Mouse (Mus musculus): ENCODE data around the gene Myo3a. TPM values are rescaled to one million over a fixed set of nuclear protein-coding genes. Genes with fewer than 3 reads are reported as not detected.
A peak's percentile ranks its signal among the peaks of the same experiment; 100 is the strongest.
"Not testable (repeated sequence)": the region's sequence is repeated elsewhere in the genome, so short reads cannot be mapped to it uniquely, and the experiment has no call there.

The Myo3a gene
- polyA plus RNA-seq, 1 experiment from 2014 or later: not detected

GRCm38 (mm10) chr2:22297913-22298312 lies 70.6 kb downstream of the Myo3a start:
- H3K4me3 ChIP-seq (ENCODE audit: low read length): no peak overlapping the region
- no peak overlapping the region for H3K4me2 ChIP-seq (ENCODE audit: low read depth, low read length)
- H3K27me3 ChIP-seq (ENCODE audit: control insufficient read depth, insufficient read depth, low read length): no peaks in the 10 kb centered on the region
- 52% methylated on average over 1 of the region's 1 CpGs for WGBS
- H3K36me3 ChIP-seq (ENCODE audit: control insufficient read depth, insufficient read depth): no peaks in the 10 kb centered on the region
- no peaks in the 10 kb centered on the region for H3K9me3 ChIP-seq (replicated peaks; ENCODE audit: control insufficient read depth, low read length)
- H3K4me1 ChIP-seq (ENCODE audit: control insufficient read depth, insufficient read depth, low read length): no peaks in the 10 kb centered on the region
- no peak for ATAC-seq (replicated peaks; ENCODE audit: extremely low read depth, insufficient read depth, low FRiP score)
- no peak overlapping the region for H3K27ac ChIP-seq (ENCODE audit: low read length)
- H3K9ac ChIP-seq (ENCODE audit: low read length): no peak overlapping the region

GRCm38 (mm10) chr2:22338269-22338857 lies 111.1 kb downstream of the Myo3a start:
- Histone ChIP-seq H3K27me3 (ENCODE audit: control insufficient read depth, insufficient read depth, low read length) (no peaks in the 10 kb centered on the region), H3K4me2 (ENCODE audit: low read depth, low read length) (peak overlapping the region; percentile 65)
- no peak; the same call in 1 of the 2 replicates for ATAC-seq (replicated peaks; ENCODE audit: extremely low read depth, insufficient read depth, low FRiP score)

GRCm38 (mm10) chr2:22410511-22410910 lies 183.2 kb downstream of the Myo3a start:
- H3K36me3 ChIP-seq (ENCODE audit: control insufficient read depth, insufficient read depth); H3K9me3 ChIP-seq (replicated peaks; ENCODE audit: control insufficient read depth, low read length); H3K27ac ChIP-seq (ENCODE audit: low read length); H3K4me2 ChIP-seq (ENCODE audit: low read depth, low read length); H3K27me3 ChIP-seq (ENCODE audit: control insufficient read depth, insufficient read depth, low read length); H3K4me3 ChIP-seq (ENCODE audit: low read length); ATAC-seq (replicated peaks; ENCODE audit: extremely low read depth, insufficient read depth, low FRiP score); H3K4me1 ChIP-seq (ENCODE audit: control insufficient read depth, insufficient read depth, low read length); H3K9ac ChIP-seq (ENCODE audit: low read length): not testable (repeated sequence)
- WGBS: 90% methylated on average over 11 of the region's 11 CpGs

More at GRCm38 (mm10) chr2:22338269-22338857, 111.1 kb downstream of the Myo3a start:
- WGBS: 12% methylated on average over 18 of the region's 32 CpGs
- H3K9me3 ChIP-seq (replicated peaks; ENCODE audit: control insufficient read depth, low read length): no peaks in the 10 kb centered on the region
- H3K27ac ChIP-seq (ENCODE audit: low read length): no peak overlapping the region
- H3K4me1 ChIP-seq (ENCODE audit: control insufficient read depth, insufficient read depth, low read length): no peaks in the 10 kb centered on the region
- H3K9ac ChIP-seq (ENCODE audit: low read length): peak overlapping the region; percentile 7; the same call in 1 of the 2 replicates
- peak overlapping the region; percentile 37 for H3K4me3 ChIP-seq (ENCODE audit: low read length)
- no peaks in the 10 kb centered on the region for H3K36me3 ChIP-seq (ENCODE audit: control insufficient read depth, insufficient read depth)

- no peak overlapping the region for H3K4me3 ChIP-seq (ENCODE audit: low read length)
- no peaks in the 10 kb centered on the region for H3K36me3 ChIP-seq (ENCODE audit: control insufficient read depth, insufficient read depth)
- H3K4me1 ChIP-seq (ENCODE audit: control insufficient read depth, insufficient read depth, low read length): no peaks in the 10 kb centered on the region
- H3K4me2 ChIP-seq (ENCODE audit: low read depth, low read length): no peak overlapping the region
- H3K9ac ChIP-seq (ENCODE audit: low read length): no peak overlapping the region
- WGBS: 81% methylated on average over 6 of the region's 6 CpGs
- no peak for ATAC-seq (replicated peaks; ENCODE audit: extremely low read depth, insufficient read depth, low FRiP score)
- H3K27ac ChIP-seq (ENCODE audit: low read length): no peak overlapping the region
- no peaks in the 10 kb centered on the region for H3K9me3 ChIP-seq (replicated peaks; ENCODE audit: control insufficient read depth, low read length)
- no peaks in the 10 kb centered on the region for H3K27me3 ChIP-seq (ENCODE audit: control insufficient read depth, insufficient read depth, low read length)
Measured at GRCm38 (mm10) chr2:22548421-22548820, 321.1 kb downstream of the Myo3a start.

GRCm38 (mm10) chr2:22587469-22588169 lies 360.3 kb downstream of the Myo3a start:
- H3K4me2 ChIP-seq (ENCODE audit: low read depth, low read length); H3K27ac ChIP-seq (ENCODE audit: low read length); H3K4me3 ChIP-seq (ENCODE audit: low read length); H3K36me3 ChIP-seq (ENCODE audit: control insufficient read depth, insufficient read depth); H3K4me1 ChIP-seq (ENCODE audit: control insufficient read depth, insufficient read depth, low read length); H3K9ac ChIP-seq (ENCODE audit: low read length); H3K27me3 ChIP-seq (ENCODE audit: control insufficient read depth, insufficient read depth, low read length); H3K9me3 ChIP-seq (replicated peaks; ENCODE audit: control insufficient read depth, low read length): not testable (repeated sequence)
- ATAC-seq (replicated peaks; ENCODE audit: extremely low read depth, insufficient read depth, low FRiP score): peak; percentile 76
- 75% methylated on average over 13 of the region's 14 CpGs for WGBS

GRCm38 (mm10) chr2:22588170-22588541 lies 360.9 kb downstream of the Myo3a start:
- not testable (repeated sequence) for H3K36me3 ChIP-seq (ENCODE audit: control insufficient read depth, insufficient read depth); H3K9ac ChIP-seq (ENCODE audit: low read length); H3K4me2 ChIP-seq (ENCODE audit: low read depth, low read length); H3K27me3 ChIP-seq (ENCODE audit: control insufficient read depth, insufficient read depth, low read length); H3K4me1 ChIP-seq (ENCODE audit: control insufficient read depth, insufficient read depth, low read length); H3K9me3 ChIP-seq (replicated peaks; ENCODE audit: control insufficient read depth, low read length); H3K27ac ChIP-seq (ENCODE audit: low read length); H3K4me3 ChIP-seq (ENCODE audit: low read length)
- 70% methylated on average over 5 of the region's 5 CpGs for WGBS
- peak; percentile 29 for ATAC-seq (replicated peaks; ENCODE audit: extremely low read depth, insufficient read depth, low FRiP score)

GRCm38 (mm10) chr2:22588673-22589381 lies 361.5 kb downstream of the Myo3a start:
- peak; percentile 87 for ATAC-seq (replicated peaks; ENCODE audit: extremely low read depth, insufficient read depth, low FRiP score)
- not testable (repeated sequence) for H3K27me3 ChIP-seq (ENCODE audit: control insufficient read depth, insufficient read depth, low read length); H3K27ac ChIP-seq (ENCODE audit: low read length); H3K36me3 ChIP-seq (ENCODE audit: control insufficient read depth, insufficient read depth); H3K4me3 ChIP-seq (ENCODE audit: low read length); H3K4me1 ChIP-seq (ENCODE audit: control insufficient read depth, insufficient read depth, low read length); H3K4me2 ChIP-seq (ENCODE audit: low read depth, low read length); H3K9ac ChIP-seq (ENCODE audit: low read length); H3K9me3 ChIP-seq (replicated peaks; ENCODE audit: control insufficient read depth, low read length)
- 55% methylated on average over 12 of the region's 12 CpGs for WGBS

GRCm38 (mm10) chr2:22589382-22590205 lies 362.3 kb downstream of the Myo3a start:
- ATAC-seq (replicated peaks; ENCODE audit: extremely low read depth, insufficient read depth, low FRiP score): peak; percentile 86
- not testable (repeated sequence) for H3K4me1 ChIP-seq (ENCODE audit: control insufficient read depth, insufficient read depth, low read length); H3K9ac ChIP-seq (ENCODE audit: low read length); H3K27ac ChIP-seq (ENCODE audit: low read length); H3K36me3 ChIP-seq (ENCODE audit: control insufficient read depth, insufficient read depth); H3K4me3 ChIP-seq (ENCODE audit: low read length); H3K27me3 ChIP-seq (ENCODE audit: control insufficient read depth, insufficient read depth, low read length); H3K9me3 ChIP-seq (replicated peaks; ENCODE audit: control insufficient read depth, low read length); H3K4me2 ChIP-seq (ENCODE audit: low read depth, low read length)
- WGBS: 77% methylated on average over 16 of the region's 17 CpGs

GRCm38 (mm10) chr2:22590206-22590490 lies 362.8 kb downstream of the Myo3a start:
- H3K4me2 ChIP-seq (ENCODE audit: low read depth, low read length): no peak overlapping the region
- no peaks in the 10 kb centered on the region for H3K9me3 ChIP-seq (replicated peaks; ENCODE audit: control insufficient read depth, low read length)
- no peak overlapping the region for H3K4me3 ChIP-seq (ENCODE audit: low read length)
- H3K27me3 ChIP-seq (ENCODE audit: control insufficient read depth, insufficient read depth, low read length): no peaks in the 10 kb centered on the region
- H3K27ac ChIP-seq (ENCODE audit: low read length): no peak overlapping the region
- H3K36me3 ChIP-seq (ENCODE audit: control insufficient read depth, insufficient read depth): no peaks in the 10 kb centered on the region
- no peaks in the 10 kb centered on the region for H3K4me1 ChIP-seq (ENCODE audit: control insufficient read depth, insufficient read depth, low read length)
- no peak overlapping the region for H3K9ac ChIP-seq (ENCODE audit: low read length)
- no peak for ATAC-seq (replicated peaks; ENCODE audit: extremely low read depth, insufficient read depth, low FRiP score)

Measured in heart, embryonic 16.5 days (tissue).